Mouse (Mus musculus) forebrain, embryonic 16.5 days (tissue): Measurements from ENCODE around the gene Erc2. TPM values are rescaled to one million over a fixed set of nuclear protein-coding genes. Genes with fewer than 3 reads are reported as not detected.

Source experiments
- ATAC-seq: fragments of 200-750 bp; cut with Nextera tagmentation; 2 replicates; pipeline ENCODE4 v1.8.0; 2017; ENCODE audit warnings: mild to moderate bottlenecking, moderate library complexity
- H3K27ac ChIP-seq: fragments of 300-500 bp; sonication (generic); 2 replicates; pipeline ENCODE4 v1.5.1; 2014; ENCODE audit warnings: low read length, control low read depth
- H3K27me3 ChIP-seq: fragments of 300-500 bp; sonication (generic); replicated peaks from 2 replicates; pipeline ENCODE4 v1.6.1; 2014; ENCODE audit warnings: low read length; ENCODE audit not compliant: control insufficient read depth, insufficient read depth
- H3K36me3 ChIP-seq: fragments of 300-500 bp; sonication (generic); 2 replicates; pipeline ENCODE4 v1.6.1; 2014; ENCODE audit not compliant: control insufficient read depth, insufficient read depth
- H3K4me1 ChIP-seq: fragments of 300-500 bp; sonication (generic); replicated peaks from 2 replicates; pipeline ENCODE4 v1.6.1; 2014; ENCODE audit warnings: low read length; ENCODE audit not compliant: control insufficient read depth, insufficient read depth
- H3K4me2 ChIP-seq: fragments of 300-500 bp; sonication (generic); 2 replicates; pipeline ENCODE4 v1.6.1; 2014; ENCODE audit warnings: mild to moderate bottlenecking, low read length, control low read depth
- H3K4me3 ChIP-seq: fragments of 300-500 bp; sonication (generic); replicated peaks from 2 replicates; pipeline ENCODE4 v1.5.1; 2014; ENCODE audit warnings: mild to moderate bottlenecking, low read length, control low read depth
- H3K9ac ChIP-seq: fragments of 300-500 bp; sonication (generic); replicated peaks from 2 replicates; pipeline ENCODE4 v1.6.1; 2014; ENCODE audit warnings: low read depth, low read length, control low read depth
- H3K9me3 ChIP-seq: fragments of 300-500 bp; sonication (generic); 2 replicates; pipeline ENCODE4 v1.6.1; 2016; ENCODE audit warnings: low read length; ENCODE audit not compliant: control insufficient read depth
- WGBS: fragments of 180-500 bp; shearing (Covaris S2); extraction: QIAGEN DNeasy Blood & Tissue Kit; methylation state at CpG from one replicate; pipeline ENCODE4 v1.1.7; 2014; 5-methylcytosine and 5-hydroxymethylcytosine counted together
- polyA plus RNA-seq: library from polyadenylated mRNA; unstranded; fragments of >200 nt; fragmentation: Nextera tagmentation; extraction: Ambion mirVana; gene quantifications from 2 replicates; pipeline ENCODE4 v1.2.1, GENCODE M21; 2015

The Erc2 gene
- polyA plus RNA-seq, 1 experiment from 2014 or later = 78.0 TPM

DNA sequence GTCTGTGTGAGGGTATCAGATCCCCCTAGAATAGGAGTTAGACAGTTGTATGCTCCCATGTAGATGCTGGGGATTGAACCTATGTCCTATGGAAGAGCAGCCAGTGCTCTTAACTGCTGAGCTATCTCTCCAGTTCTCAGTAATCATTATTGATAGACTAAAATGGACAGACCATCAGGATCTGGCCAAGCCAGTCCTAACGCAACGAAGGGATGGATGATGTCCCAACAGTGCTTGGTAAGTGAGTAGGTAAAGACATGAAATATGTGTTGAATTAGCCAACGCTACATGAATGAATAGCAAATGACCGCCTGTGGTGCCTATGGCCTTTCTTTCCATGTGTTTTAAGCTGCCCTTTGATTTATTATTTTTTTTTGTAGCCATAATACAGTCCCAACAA, 871.6 kb downstream of the Erc2 start:
- 90% methylated on average over 4 of the region's 4 CpGs for WGBS
- H3K27me3 ChIP-seq = no peaks in the 10 kb centered on the region; the same call in 1 of the 2 replicates
- H3K9me3 ChIP-seq = no peaks in the 10 kb centered on the region
- no peak for ATAC-seq
- no peaks in the 10 kb centered on the region for H3K36me3 ChIP-seq
- no peak overlapping the region for H3K4me2 ChIP-seq
- H3K4me1 ChIP-seq = no peaks in the 10 kb centered on the region
- no peak overlapping the region for H3K9ac ChIP-seq
- H3K27ac ChIP-seq = no peak overlapping the region
- no peak overlapping the region for H3K4me3 ChIP-seq

DNA sequence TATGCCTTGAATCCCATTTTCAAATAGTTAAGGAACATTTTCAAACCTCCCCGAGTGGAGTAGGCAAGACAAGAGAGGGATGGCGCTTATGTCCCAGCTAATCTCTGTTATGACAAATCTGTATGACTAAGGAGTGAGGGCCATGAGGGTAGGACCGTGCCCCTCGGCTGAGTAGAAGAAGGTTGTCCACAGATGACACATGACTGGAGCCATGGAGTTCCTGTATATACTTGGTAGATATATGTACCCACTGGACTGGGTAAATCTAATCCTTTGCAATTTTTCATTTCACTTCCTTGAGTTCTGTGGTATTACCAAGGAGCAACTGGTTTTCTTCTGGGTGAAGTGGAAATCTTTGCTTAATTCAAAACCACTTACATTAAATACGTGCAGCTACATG, 872.0 kb downstream of the Erc2 start:
- H3K9ac ChIP-seq = no peak overlapping the region
- H3K4me1 ChIP-seq = no peaks in the 10 kb centered on the region
- H3K4me2 ChIP-seq = no peak overlapping the region
- H3K27me3 ChIP-seq = no peaks in the 10 kb centered on the region; the same call in 1 of the 2 replicates
- no peaks in the 10 kb centered on the region for H3K36me3 ChIP-seq
- H3K27ac ChIP-seq = no peak overlapping the region
- no peak for ATAC-seq
- 90% methylated on average over 5 of the region's 5 CpGs for WGBS
- no peaks in the 10 kb centered on the region for H3K9me3 ChIP-seq
- H3K4me3 ChIP-seq = no peak overlapping the region

GRCm38 (mm10) chr14:28501216-28501878, 879.1 kb downstream of the Erc2 start:
- no peaks in the 10 kb centered on the region for H3K36me3 ChIP-seq
- no peak overlapping the region for H3K9ac ChIP-seq
- peaks cover 20% of the 10 kb centered on the region for H3K4me1 ChIP-seq
- H3K27me3 ChIP-seq = peaks cover 11% of the 10 kb centered on the region
- 71% methylated on average over 12 of the region's 12 CpGs for WGBS
- ATAC-seq = no peak
- H3K4me3 ChIP-seq = no peak overlapping the region
- H3K9me3 ChIP-seq = no peaks in the 10 kb centered on the region
- no peak overlapping the region for H3K4me2 ChIP-seq
- H3K27ac ChIP-seq = no peak overlapping the region

- Histone ChIP-seq H3K9me3 (no peaks in the 10 kb centered on the region), H3K27me3 (peaks cover 23% of the 10 kb centered on the region), H3K4me2 (no peak overlapping the region), H3K36me3 (no peaks in the 10 kb centered on the region), H3K27ac (no peak overlapping the region), H3K4me3 (no peak overlapping the region), H3K4me1 (peaks cover 29% of the 10 kb centered on the region), H3K9ac (no peak overlapping the region)
- 94% methylated on average over 2 of the region's 2 CpGs for WGBS
- ATAC-seq = no peak
Measured at GRCm38 (mm10) chr14:28503276-28503675, 881.0 kb downstream of the Erc2 start.

GRCm38 (mm10) chr14:28504101-28505050, 882.1 kb downstream of the Erc2 start, which contains the start of gene Wnt5a:
TSS of gene Wnt5a (plus strand) at chr14:28504750.
- peak within 1 kb of the TSS; percentile 55 for H3K4me3 ChIP-seq
- peak within 1 kb of the TSS; percentile 49 for H3K27ac ChIP-seq
- H3K9ac ChIP-seq = peak within 1 kb of the TSS; percentile 63
- no peaks in the 10 kb centered on the region for H3K36me3 ChIP-seq
- peaks cover 29% of the 10 kb centered on the region for H3K27me3 ChIP-seq
- H3K9me3 ChIP-seq = no peaks in the 10 kb centered on the region
- H3K4me2 ChIP-seq = peak within 1 kb of the TSS; percentile 96
- H3K4me1 ChIP-seq = peaks cover 37% of the 10 kb centered on the region
- 0 out of 2 replicates have a peak, but pooled peaks have one; percentile 16 for ATAC-seq
- 3% methylated on average over 50 of the region's 53 CpGs for WGBS

DNA sequence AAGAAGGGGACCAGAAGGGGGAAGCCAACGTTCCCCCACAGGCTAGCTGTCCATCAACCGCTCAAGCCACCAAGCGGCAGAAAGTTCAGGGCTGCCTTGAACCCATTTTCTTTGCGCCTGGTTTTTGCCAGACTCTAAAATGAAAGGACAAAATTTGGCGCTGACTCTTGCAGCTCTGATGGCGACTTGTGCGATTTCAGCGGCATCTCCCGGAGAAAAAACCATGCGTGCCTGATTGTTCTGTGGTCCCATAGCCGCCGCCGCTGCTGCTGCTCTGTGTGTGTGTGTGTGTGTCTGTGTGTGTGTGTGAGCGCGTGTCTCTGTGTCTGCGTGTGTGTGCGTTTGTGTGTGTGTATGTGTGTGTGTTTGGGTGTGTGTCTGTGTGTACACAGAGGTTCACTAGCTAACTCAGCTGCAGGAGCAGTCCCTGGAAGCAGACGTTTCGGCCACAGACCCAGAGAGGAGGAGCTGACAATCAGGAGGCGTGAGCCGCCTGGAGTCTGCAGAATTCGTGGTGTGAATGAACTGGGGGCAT, 882.9 kb downstream of the Erc2 start:
- Histone ChIP-seq H3K27me3 (peaks cover 36% of the 10 kb centered on the region), H3K27ac (peak overlapping the region; percentile 49), H3K9ac (peak overlapping the region; percentile 63), H3K4me2 (peak overlapping the region; percentile 96), H3K36me3 (no peaks in the 10 kb centered on the region), H3K4me1 (peaks cover 45% of the 10 kb centered on the region), H3K9me3 (no peaks in the 10 kb centered on the region), H3K4me3 (peak overlapping the region; percentile 55)
- 0% methylated on average over 22 of the region's 22 CpGs for WGBS
- peak; percentile 48 for ATAC-seq

GRCm38 (mm10) chr14:28505586-28506375, 883.6 kb downstream of the Erc2 start:
- peaks cover 51% of the 10 kb centered on the region for H3K4me1 ChIP-seq
- peak overlapping the region; percentile 96 for H3K4me2 ChIP-seq
- peak overlapping the region; percentile 55 for H3K4me3 ChIP-seq
- peak; percentile 34 for ATAC-seq
- peak overlapping the region; percentile 45; the same call in 1 of the 2 replicates for H3K27ac ChIP-seq
- peaks cover 42% of the 10 kb centered on the region for H3K27me3 ChIP-seq
- H3K36me3 ChIP-seq = no peaks in the 10 kb centered on the region
- peak overlapping the region; percentile 63 for H3K9ac ChIP-seq
- WGBS = under 1% methylated on average over 61 of the region's 62 CpGs
- H3K9me3 ChIP-seq = no peaks in the 10 kb centered on the region

GRCm38 (mm10) chr14:28506376-28506831, 884.2 kb downstream of the Erc2 start:
- Histone ChIP-seq H3K4me2 (peak overlapping the region; percentile 96), H3K4me3 (peak overlapping the region; percentile 55), H3K36me3 (no peaks in the 10 kb centered on the region), H3K27ac (no peak overlapping the region; the same call in 1 of the 2 replicates), H3K9me3 (no peaks in the 10 kb centered on the region), H3K9ac (peak overlapping the region; percentile 63), H3K27me3 (peaks cover 47% of the 10 kb centered on the region), H3K4me1 (peaks cover 58% of the 10 kb centered on the region)
- ATAC-seq = no peak
- under 1% methylated on average over 29 of the region's 29 CpGs for WGBS
